Mouse (Mus musculus): ENCODE measurements around the gene 2410004B18Rik. TPM values are rescaled to one million over a fixed set of nuclear protein-coding genes. Genes with fewer than 3 reads are reported as not detected.
A peak's percentile ranks its signal among the peaks of the same experiment; 100 is the strongest.

2410004B18Rik gene
- polyA plus RNA-seq, 1 experiment from 2014 or later: 42.2 TPM

DNA sequence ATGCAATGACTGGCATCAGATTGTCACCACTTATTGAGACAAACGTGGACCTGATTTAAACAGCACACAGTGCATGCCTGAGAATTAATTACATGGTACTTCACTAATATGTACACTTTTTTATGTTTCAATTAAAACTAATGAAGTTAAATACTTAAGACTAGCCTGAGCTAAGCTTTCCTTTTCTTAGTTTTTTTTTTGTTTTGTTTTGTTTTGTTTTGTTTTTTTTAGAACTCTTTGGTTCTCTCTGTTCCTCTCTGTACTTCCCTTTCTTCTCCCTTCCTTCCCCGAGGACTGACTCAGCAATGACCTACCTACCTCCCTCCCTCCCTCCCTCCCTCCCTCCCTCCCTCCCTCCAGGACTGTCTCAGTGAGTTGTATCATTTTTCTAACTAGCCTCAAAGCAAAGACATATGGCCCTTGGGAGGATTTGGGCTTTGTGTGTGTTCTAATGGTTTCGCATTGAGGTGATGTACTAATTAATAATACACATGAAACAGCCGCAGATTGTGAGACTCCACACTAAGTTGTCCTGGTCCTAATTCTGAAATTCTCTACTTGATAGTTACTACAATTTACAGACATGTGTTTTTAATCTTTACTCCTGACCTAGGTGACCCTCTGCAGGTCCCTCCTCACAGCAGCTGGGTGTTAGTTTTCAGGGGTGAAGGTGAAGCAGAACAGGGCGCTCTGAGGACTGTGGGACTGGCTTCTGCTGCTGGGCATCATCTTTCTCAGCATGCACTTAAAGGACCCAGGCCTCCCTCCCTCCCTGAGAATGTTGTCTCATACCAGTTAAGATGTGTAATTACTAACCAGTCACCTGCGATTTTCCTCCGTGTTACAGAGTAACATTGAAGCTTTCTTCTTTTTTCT lies 8.1 kb upstream of the 2410004B18Rik start:
- DNase-seq (ENCODE audit: low spot score): no peak

DNA sequence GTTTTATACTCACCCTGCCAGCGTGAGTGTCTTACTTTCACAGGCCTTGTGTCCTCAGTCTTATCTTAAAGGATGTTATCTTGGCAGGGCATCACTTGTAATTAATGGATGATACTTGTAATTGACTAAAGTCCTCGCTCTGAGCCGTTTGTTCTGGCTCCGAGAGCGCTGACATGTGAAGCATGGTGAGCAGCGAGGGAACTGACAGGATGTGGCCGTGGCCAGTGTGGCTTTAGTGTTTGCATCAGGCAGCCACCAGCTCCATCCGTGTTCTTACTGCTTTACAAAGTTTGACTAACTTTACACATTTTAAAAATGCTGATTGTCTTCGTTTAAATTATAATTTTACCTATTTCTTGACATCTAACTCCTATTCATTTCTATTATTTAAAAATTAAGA lies 4.0 kb upstream of the 2410004B18Rik start:
- peak; percentile 35 for DNase-seq (ENCODE audit: low spot score)

DNA sequence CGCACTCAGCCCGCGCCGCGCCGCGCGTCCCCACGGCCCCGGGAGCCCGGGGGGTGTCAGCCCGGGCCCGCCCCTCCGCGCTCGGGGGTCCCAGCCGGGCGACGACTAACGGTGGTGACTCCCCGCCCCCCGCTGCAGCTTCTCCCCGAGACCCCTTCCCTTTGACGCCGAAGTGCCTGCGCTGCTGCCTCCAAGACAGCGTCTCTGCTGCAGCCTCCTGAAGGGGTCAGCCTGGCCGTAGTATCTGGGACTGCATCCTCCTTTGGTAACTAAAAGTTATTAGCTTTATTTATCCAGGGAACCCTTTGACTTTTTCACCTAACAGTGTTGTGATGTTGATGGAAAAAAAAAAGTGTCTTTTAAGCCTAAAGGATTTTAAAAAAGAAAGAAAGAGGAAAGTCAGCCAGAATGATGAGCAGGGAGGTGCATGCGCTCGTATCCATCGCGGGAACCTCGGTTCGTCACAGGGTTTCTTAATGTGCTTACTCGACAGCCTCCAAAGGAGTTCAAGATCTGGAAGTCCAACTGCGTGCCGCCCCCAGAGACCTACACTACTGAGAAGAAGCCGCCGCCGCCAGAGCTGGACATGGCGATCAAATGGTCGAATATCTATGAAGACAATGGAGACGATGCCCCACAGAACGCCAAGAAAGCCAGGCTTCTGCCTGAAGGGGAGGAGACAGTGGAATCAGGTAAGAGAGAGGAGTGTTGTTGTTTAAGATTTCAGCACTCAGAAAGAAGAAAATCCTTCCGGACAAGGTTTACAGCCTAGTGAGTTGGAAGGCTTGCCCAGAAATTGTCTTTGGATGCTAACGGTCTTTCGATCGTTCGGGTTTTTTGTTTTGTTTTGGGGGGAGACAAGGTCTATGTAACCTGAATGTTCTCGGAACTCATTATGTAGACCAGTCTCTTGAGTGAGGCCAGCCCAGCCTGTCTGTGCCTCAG lies 863 bp downstream of the 2410004B18Rik start:
- no peak for DNase-seq (ENCODE audit: low spot score)

DNA sequence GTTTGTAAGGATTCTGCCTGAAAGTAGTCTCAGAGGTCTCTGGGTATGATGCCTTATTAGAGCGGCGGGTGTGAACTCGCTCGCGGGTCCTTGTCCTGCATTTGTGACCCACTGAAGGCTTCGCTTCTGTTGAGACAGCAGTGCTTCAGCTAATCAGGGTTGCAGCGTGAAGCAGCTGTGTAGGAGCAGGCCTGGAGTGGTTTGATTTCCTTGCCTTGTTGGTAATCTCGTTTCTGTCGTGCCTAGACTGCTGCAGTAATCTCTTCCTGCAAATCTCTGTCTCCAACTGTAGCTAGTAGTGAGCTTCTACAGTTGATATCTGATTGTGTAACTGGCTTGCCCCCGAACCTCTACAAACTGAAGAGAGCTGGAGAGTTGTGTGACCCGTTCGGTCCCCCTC lies 1.6 kb downstream of the 2410004B18Rik start:
- DNase-seq (ENCODE audit: low spot score): no peak

DNA sequence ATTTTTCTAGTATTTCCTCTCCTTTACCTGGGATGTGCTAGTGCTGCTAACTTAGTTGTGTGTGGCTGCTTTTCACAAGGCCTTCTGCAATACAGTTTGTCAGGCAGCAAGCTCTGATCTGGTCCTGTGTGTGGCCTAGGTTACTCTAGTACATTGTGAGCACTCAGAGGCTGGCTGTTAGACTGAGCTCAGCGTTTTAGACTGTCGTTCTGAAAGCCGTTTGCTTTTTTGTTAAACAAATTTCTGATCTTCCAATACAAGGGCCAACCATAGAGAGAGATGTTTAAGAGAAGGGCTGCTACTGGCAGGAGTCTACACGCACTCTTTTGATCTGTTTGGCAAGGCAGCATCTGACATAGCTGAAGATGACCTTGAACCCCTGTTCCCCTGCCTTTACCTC lies 2.2 kb downstream of the 2410004B18Rik start:
- DNase-seq (ENCODE audit: low spot score): no peak

DNA sequence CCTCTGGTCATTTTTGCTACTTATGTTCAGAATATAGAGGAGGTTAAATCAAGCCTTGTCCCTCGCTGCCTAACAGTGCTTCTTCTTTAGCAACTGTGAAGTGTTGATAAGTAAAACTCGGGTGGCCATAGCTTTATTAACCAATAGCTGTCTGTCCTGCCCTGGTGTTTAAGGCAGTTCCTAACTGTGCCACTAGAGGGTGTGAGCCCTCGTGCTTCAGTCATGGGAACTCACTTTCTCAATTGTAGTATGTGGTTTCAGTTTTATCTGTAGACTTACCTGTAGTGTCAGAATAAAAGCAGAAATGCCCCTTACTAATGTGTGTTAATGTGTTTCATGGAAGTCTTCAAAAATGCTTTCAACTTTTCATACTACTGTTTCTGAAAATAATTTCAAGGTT lies 4.2 kb downstream of the 2410004B18Rik start:
- peak; percentile 65 for DNase-seq (ENCODE audit: low spot score)

DNA sequence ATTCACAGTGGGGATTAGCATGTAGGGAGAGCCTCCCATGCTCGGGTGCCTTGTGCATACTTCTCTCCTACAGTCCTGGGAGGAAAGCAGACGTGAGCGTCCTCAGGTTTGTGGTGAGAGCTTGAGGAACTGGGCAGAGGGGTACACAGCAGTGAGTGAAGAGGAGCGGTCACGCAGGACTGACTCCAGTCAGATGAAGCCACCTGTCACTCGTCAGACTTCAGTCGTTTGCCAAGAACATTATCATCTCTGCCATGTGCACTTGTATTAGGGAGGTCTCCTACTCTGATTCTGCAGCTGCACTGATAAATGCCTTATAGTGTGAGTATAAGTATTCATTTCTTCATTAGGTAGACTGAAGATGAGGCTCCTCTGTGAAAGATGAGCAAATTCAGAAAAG lies 6.5 kb downstream of the 2410004B18Rik start:
- no peak for DNase-seq (ENCODE audit: low spot score)

DNA sequence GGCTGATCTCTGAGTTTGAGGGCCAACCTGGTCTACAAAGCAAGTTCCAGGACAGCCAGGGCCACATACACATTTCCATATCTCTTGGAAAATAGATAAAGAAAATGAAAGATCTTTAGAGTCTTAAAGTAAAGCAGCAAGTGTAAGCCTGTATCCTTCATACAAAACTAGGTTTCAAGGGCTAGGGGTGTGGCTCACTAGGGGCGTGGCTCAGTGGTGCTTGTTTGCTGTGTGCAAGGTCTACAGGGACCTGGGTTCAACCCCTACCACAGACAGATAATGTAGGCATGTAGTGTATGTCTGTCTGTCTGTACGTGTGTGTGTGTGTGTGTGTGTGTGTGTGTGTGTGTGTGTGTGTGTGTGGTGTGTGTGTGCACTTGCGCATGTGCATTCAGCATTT lies 8.1 kb downstream of the 2410004B18Rik start:
- no peak for DNase-seq (ENCODE audit: low spot score)

DNA sequence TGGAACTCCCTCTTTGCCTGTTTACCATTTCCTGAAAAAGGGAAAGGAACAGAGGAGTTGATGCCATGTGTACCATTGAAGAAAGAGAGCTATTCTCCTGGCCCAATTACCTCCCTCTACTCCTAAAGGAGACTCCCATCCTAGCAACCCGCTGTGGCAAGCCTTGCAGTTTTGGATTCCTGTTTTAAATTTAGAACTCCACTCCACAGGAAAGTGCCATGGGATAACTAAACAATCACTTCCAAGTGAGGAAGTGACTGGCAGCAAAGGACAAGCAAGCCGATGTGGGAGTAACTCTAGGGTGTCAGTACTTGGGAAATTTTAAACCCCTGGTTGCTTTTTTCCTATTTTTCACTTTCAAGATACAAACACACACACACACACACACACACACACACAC lies 8.8 kb downstream of the 2410004B18Rik start:
- DNase-seq (ENCODE audit: low spot score): no peak

DNA sequence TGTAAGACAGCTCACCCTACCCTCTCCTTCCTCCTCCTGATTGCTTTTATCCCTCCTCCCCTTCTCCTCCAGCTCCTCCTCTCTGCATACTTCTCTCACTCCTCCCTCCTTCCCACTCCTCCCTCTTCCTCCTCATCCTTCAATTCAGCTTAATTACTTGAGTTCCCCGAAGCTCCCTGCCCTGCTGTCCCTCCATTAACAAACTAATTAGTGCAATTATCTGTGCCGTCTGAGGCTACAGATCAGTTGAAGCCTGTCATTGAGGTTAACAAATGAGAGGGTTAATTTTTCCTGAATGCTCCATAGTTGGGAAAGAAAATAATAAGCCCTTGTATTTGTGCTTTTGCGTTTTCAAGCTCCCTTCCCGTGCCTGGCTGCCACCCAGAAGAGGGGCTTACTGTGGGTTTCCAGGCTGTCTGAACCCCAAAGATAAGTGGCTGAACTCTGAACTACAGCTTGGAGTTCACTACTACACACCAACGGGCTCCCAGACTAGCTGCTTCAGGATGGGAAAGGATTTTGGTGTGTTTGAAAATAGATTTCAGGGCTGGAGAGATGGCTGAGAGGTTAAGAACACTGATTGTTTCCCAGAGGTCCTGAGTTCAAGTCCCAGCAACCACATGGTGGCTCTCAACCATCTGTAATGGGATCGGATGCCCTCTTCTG lies 9.9 kb downstream of the 2410004B18Rik start:
- no peak for DNase-seq (ENCODE audit: low spot score)

DNA sequence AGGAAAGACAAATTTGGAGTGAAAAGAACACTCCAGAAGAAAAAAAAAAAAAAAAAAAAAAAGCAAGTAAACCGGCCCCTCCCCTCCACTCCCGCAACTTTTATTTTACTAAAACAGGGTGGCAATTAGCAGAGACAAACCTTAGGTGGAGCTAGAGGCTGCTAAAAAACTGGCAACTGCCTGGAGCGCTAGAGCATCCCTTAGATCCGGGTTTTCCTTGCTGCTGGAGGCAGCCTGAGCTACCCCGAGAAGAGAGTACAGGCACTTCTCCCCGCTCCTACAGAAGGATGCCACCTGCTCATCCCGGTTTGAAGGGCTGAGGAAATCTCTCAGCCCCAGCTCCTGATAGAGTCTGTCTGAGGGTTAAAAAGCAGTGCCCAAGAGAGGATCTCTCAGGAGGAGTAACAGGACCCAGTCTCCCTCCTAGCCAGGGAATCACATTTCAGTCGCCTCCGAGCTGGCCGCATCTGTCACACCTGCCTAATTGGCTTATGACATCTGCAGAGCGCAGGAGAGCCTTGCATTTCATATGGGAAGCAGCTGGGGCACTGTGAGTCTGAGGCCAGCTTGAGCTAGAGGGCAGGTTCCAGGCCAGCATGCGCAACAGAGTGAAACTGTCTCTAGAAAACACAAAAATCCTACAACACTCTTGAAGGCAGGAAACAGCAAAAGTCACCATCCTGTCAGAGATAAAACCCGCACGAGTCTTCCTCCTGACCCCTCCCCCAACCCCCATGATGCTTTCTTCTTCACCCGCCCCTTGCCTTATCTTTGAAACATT lies 12.4 kb downstream of the 2410004B18Rik start:
- DNase-seq (ENCODE audit: low spot score): peak; percentile 60

DNA sequence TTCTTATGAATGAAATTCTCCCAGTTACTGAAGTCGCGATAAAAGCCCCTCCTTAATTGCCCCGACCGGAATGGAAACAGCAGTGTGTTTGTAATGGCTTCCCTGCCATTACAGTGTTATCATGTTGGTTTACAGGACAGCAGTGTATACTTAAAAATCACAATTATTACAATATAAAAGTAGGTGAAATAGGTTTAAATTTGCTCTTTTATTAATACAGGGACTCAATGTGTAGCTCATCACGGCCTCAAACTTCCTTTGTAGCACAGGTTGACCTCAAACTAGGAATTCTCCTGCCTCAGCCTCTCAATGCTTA lies 13.0 kb downstream of the 2410004B18Rik start:
- DNase-seq (ENCODE audit: low spot score): no peak

DNA sequence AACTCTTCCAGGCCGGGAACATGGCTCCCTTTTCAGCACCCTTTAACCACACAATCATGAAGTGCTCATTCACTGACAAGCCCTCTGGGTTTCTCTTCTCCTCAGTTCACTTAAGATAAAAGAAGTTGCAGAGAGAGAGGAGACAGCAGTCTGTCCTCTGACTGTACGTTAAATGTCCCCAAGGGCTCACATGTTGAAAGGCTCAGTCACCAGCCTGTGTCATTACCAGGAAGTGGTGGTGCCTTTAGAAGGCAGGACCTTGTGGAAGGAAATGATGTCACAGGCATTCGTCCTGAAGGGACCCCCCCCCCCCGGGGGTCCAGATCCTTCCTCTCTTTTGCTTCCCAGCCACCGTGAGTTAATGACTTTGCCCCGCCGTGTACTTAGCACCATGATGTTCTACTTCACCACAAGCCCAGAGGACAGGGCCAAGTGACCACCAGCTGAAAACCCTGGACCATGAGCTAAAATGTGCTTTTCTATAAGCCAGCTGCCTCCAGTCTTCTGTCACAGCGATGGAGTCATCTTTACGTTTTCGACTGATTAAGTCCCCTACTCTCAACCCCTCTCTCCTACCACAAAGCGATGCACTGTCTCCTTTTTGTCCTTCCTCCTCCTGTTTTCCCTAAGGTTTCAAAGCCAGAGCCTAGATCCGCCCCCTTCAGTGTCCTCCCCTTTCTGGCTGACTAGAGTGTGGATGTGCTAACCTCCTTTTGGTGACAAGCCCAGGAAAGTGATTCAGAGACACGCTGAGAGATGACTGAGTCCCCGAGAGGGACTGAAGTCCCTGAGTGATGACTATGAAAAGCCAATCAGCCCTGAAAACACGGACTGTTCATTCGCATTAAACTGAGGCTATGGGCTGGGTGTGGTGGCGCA lies 13.7 kb downstream of the 2410004B18Rik start:
- peak; percentile 43 for DNase-seq (ENCODE audit: low spot score)

DNA sequence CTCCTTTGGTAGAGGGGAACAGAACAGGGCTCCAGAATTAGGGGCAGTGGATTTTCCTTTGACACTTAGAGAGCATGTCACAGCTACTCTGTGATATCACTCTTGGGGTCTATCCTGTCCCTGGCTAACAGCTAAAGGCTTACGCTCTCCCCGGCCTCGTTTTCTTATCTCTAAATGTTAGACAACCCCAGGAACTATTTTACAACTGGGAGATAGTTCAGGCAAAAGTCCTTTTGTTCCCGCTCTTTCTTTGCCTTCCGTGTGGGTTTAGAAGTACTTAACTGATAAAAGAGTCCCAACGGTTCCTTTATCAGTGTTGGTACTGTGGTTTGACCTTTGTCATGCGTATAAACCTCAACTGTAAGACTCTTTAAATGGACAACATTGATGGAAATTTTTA lies 15.1 kb downstream of the 2410004B18Rik start:
- no peak for DNase-seq (ENCODE audit: low spot score)

DNA sequence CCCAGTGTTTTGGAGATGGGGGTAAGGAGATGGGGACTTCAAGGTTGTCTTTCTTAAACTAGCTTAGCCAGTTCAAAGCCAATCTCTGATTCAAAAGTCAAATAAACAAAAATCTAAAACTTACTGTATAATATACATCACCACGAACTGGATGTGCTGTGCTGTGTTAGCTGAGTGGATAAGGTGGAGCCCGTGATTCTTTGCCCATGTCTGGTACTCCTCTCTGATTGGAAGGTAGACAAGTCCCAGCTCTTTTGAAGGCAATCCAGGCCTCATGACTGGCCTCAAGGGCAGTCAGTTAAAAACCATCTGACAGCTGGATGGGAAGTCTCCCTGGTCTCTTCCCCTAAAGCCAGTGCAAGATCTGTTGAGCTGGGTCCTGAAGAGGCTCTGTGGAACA lies 15.6 kb downstream of the 2410004B18Rik start:
- DNase-seq (ENCODE audit: low spot score): no peak

DNA sequence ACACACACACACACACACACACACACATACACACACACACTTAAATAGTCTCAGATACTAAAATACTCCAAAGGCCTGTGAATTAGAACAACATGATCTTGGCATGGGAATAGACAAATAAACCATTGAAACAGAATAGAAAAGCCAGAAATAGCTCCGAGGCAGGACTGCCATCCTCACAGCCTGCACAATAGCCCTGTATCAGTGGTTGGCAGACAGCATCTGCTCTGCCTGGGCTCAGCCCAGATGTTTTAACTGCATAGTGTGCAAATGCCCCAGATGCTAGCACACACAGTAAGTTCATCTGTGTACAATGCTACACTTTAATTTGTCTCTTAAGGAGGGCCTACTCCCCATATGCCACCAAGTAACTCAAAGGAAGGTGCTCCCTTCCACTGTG lies 22.0 kb downstream of the 2410004B18Rik start:
- DNase-seq (ENCODE audit: low spot score): no peak

DNA sequence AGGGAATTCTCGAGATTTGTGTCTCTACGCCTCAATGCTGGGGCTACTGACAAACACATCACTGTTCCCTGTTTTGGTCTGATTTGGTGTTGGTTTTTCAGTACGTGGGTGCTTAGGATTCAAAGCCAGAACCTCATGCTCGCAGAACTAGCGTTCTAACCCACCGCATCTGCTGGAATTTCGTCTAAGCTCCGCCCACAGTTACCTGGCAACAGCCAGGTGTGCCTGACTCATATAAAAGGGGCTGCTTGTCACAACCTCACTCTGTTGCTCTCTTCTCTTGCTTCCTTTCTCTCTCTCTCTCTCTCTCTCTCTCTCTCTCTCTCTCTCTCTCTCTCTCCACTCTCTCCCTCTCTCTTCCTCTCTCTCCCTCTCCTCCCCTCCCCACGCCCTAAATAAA lies 24.6 kb downstream of the 2410004B18Rik start:
- no peak for DNase-seq (ENCODE audit: low spot score)

DNA sequence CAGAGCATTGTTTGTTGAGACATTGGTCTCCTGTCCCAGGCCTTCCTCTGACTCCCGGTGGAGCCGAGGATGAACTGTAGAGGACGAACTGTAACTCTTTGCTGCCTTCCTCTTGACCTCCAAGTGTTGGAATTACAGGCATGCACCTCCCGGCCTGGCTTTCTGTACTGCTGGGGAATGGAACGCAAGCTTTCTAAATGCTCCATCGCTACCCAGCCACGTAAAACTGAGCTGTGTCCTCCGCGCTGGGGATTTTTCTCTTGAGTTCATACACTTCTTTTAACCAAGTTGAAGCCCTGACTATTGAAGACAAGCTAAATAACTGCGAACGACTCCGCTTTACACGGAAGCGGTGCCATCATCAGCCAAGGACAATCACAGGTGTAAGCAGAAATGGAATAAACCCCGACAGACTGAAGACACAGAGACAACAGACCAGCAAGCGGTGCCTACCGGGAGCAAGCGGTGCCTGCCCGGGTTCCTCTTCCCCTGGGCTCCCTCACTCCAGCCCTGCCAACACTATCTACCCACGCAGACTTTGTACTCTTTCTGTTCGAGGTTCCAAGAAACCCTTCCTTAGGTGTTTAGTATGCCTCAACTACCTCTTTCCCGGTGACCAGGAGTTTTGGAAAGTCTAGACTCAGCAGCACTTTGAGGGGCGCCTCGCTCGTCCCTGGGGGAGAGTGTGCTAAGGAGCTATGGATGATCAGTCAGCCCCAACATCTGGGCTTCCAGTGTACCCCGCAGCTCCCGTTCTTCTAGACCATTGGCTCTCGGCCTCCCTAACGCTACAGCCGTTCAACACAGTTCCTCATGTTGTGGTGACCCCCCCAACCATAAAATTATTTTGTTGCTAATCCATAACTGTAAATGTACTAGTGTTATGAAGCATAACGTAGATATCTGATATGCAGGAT lies 25.5 kb downstream of the 2410004B18Rik start:
- no peak for DNase-seq (ENCODE audit: low spot score)

DNA sequence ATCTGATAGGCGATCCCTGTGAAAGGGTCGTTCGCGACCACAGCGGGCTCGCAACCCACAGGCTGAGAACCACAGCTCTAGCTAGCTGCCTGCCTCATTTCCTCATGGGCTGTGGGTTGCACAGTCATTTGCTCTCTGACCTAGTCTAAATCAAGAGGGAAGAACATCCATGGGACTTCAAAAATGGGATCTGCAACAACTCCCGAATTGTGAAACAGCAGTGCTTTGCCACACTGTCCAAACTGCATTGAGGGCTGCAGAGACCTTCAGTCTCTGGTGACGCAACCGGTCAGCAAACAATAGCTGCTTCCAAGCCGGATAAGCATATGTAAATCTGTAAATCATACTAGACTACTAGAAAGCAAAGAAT lies 26.2 kb downstream of the 2410004B18Rik start:
- DNase-seq (ENCODE audit: low spot score): no peak
